Mouse (Mus musculus) left cerebral cortex, adult 8-10 months (tissue): ENCODE results near the gene Sp140. TPM values are rescaled to one million over a fixed set of nuclear protein-coding genes. Genes with fewer than 3 reads are reported as not detected.
"Not testable (repeated sequence)": the region's sequence is repeated elsewhere in the genome, so short reads cannot be mapped to it uniquely, and the experiment has no call there.

ENCODE experiments used
- DNase-seq, 2 experiments: peaks; one replicate each; pipeline ENCODE4 v3.0.0; 2022; ENCODE audit warnings: low spot score in 2 of 2
- total RNA-seq, 4 experiments: library from RNA; stranded (reverse); gene quantifications; 2 replicates each; pipeline ENCODE4 v1.2.4; 2022

The Sp140 gene
- total RNA-seq, 4 experiments from 2014 or later: 0.82 to 6.1 (median 1.5) TPM

GRCm38 (mm10) chr1:85638144-85638543 lies 38.0 kb downstream of the Sp140 start:
- not testable (repeated sequence) for DNase-seq

- not testable (repeated sequence) for DNase-seq
These were observed 49.7 kb downstream of the Sp140 start, which contains the start of gene Sp100 for GRCm38 (mm10) chr1:85649881-85650280. Sp100 (plus strand) TSS chr1:85649988.

DNA sequence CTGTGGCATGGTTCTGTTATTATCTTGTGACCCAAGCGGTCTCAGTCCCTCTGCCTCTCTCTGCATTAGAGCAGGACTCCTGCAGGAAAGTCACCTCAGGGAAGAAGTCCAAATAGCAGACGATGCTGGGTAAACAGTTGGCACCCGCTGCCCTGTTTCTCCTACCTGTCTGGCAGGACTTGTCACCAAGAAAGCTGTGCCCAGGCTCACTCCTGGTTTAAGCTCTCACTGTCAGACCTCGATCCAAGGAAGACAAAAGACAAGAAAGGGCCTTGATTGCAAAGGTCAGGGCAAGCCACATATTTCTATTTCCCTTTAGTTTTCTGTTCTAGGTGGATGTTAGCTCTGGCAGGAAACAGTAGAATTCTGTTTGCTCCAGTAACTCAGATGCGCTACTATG lies 50.3 kb downstream of the Sp140 start:
- not testable (repeated sequence) for DNase-seq

DNA sequence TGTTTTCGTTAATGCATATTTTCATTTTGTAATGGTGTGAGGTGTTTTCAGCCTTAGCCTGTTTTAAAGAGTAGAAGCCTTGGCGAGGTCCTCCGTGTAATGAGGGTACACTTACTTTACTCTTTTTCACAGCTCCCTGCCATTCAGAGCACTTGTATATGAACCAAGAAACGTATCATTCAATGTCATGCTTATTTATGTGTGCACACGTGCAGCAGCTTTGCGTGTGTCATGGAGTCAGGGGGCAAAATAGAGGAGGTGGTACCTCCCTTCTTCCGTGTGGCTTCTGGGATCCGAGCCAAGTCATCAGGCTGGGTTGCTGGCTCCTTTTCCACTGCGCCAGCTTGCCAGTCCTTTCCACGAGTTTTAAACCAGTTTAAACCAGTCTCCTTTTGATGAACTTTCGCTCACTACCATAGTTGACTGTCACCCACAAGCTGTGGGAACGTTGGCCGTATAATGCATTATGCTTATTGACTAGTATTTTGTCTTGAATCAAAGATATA lies 51.6 kb downstream of the Sp140 start:
- DNase-seq: not testable (repeated sequence)

DNA sequence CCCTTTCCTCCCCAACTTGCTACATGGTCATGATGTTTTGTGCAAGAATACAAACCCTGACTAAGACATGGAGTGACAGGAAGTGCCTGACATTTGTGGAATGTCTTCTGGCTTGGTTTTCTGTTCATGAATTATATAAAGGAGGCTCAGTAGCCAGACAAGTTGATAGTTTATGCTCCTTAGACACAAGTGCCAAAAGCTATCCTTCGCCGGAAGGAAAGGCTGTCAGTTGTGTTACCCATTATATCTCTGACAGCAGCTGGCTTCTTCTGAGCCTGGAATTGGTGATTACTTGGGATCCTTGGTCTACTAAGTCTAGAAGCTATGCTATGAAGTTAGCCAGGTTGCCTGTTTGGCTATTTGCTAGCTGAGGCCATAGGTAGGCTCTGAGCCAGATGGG lies 57.0 kb downstream of the Sp140 start:
- DNase-seq: not testable (repeated sequence)

- DNase-seq: no peak
These were observed 64.1 kb downstream of the Sp140 start for GRCm38 (mm10) chr1:85664266-85664665.

GRCm38 (mm10) chr1:85680226-85680625 lies 80.0 kb downstream of the Sp140 start:
- no peak for DNase-seq

DNA sequence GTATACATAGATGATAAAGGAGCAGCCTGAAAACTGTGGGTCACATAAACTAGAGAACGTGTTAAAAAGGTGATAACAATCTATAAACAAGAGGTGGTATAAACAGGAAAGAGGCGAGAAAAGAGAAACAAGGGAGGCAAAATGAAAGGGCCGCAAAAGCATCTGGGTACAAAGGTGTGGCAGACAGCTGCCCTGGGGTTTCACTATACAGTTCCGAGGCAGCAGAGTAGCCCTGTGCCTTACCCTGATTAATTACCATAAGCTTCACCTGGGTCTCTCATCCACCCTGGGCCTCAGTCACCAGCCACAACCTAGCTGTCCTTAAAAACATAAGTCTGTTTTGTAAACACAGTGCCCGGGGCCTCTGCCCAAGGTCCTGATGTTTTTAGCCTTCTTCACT lies 86.5 kb downstream of the Sp140 start:
- no peak for DNase-seq

- no peak for DNase-seq
These were observed 87.2 kb downstream of the Sp140 start for GRCm38 (mm10) chr1:85687346-85687745.

DNA sequence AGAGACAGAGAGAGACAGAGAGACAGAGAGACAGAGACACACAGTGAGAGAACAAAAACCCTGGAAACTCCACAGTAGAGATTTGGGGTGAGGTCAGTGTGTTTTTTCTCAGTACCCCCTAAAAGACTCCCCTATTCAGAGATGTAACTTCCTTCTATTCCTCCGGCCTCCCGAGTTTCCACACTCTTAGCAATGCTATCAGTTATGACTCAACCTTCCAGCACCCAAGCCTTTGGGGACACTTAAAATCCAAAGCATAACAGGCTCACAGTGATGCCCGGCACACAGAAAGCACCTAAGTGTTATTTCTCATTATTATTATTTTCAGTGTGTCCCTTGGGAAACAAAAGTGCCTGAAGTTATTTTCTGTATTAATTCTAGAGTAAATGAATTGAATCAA lies 90.4 kb downstream of the Sp140 start:
- DNase-seq: no peak

GRCm38 (mm10) chr1:85692281-85692680 lies 92.1 kb downstream of the Sp140 start:
- no peak for DNase-seq

- DNase-seq: no peak
These were observed 93.1 kb downstream of the Sp140 start for GRCm38 (mm10) chr1:85693280-85693679.

Other genes with a start within 250 kb of the Sp140 start
- not detected for gene G530012D18Rik, start 24.7 kb upstream of the Sp140 start, total RNA-seq
- gene Sp110, start 1.6 kb upstream of the Sp140 start, total RNA-seq: 1 to 10 TPM; 1.1 to 4.0 (median 2.1) TPM
- 1 to 10 TPM; 2.9 to 4.3 (median 3.8) TPM for gene Sp100, start 49.6 kb downstream of the Sp140 start, total RNA-seq
- 1 to 10 TPM in 2 of 4 experiments, under 1 TPM in 2; 0.72 to 1.2 (median 0.97) TPM for gene A630001G21Rik, start 178.3 kb downstream of the Sp140 start, total RNA-seq
- gene Cab39, start 193.1 kb downstream of the Sp140 start, total RNA-seq: 100 to 1,000 TPM; 141 to 160 (median 148) TPM